In genomic region chr10:128192030-128192766, GRCm38 (mm10) we compare ENCODE assay signal across 13 mouse cellular contexts. TPM values are rescaled to one million over a fixed set of nuclear protein-coding genes. Genes with fewer than 3 reads are reported as not detected.
"Had no signal": no experiment of that assay in that cellular context is flagged by ENCODE, and none has a peak within 500 bp of the region (broad histone marks: within the 10 kb centered on the region; RNA-seq: fewer than 3 reads in every experiment).

No protein-coding gene starts in this region.

RNA-seq across cellular contexts. Expression of gene Gls2, which starts 2.1 kb away (rescaled TPM):
- total RNA-seq: neutrophil, adult 5-6 weeks had no signal

RNA-seq across cellular contexts. Expression of gene Mip, which starts 33.4 kb away (rescaled TPM):
- total RNA-seq: neutrophil, adult 5-6 weeks had no signal
- polyA plus RNA-seq: neural tube, embryonic 12.5 days; neural tube, embryonic 13.5 days; neural tube, embryonic 14.5 days; neural tube, embryonic 15.5 days; small intestine, adult 2 months; spleen, adult 2 months; stomach, embryonic 14.5 days; stomach, embryonic 15.5 days; stomach, embryonic 16.5 days; testis, adult 2 months; thymus, postnatal 0 days; urinary bladder, adult 2 months had no signal
